Mouse (Mus musculus) limb, embryonic 15.5 days (tissue): ENCODE measurements around the gene Gpr4. TPM values are rescaled to one million over a fixed set of nuclear protein-coding genes. Genes with fewer than 3 reads are reported as not detected.
A peak's percentile ranks its signal among the peaks of the same experiment; 100 is the strongest.

Experiments
- ATAC-seq: fragments of 200-750 bp; cut with Nextera tagmentation; 2 replicates; pipeline ENCODE4 v1.8.0; 2017; ENCODE audit warnings: low read depth, moderate TSS enrichment; ENCODE audit not compliant: insufficient number of reproducible peaks, low FRiP score, low TSS enrichment
- H3K27ac ChIP-seq: fragments of 300-500 bp; sonication (generic); 2 replicates; pipeline ENCODE4 v1.5.1; 2015; ENCODE audit warnings: moderate library complexity, mild to moderate bottlenecking, inconsistent platforms
- H3K27me3 ChIP-seq: fragments of 300-500 bp; sonication (generic); 2 replicates; pipeline ENCODE4 v1.6.1; 2015; ENCODE audit warnings: inconsistent platforms
- H3K36me3 ChIP-seq: fragments of 300-500 bp; sonication (generic); 2 replicates; pipeline ENCODE4 v1.6.1; 2015; ENCODE audit warnings: inconsistent platforms
- H3K4me1 ChIP-seq: fragments of 300-500 bp; sonication (generic); 2 replicates; pipeline ENCODE4 v1.6.1; 2015; ENCODE audit warnings: inconsistent platforms
- H3K4me2 ChIP-seq: fragments of 300-500 bp; sonication (generic); 2 replicates; pipeline ENCODE4 v1.6.1; 2015; ENCODE audit warnings: mild to moderate bottlenecking, inconsistent platforms
- H3K4me3 ChIP-seq: fragments of 300-500 bp; sonication (generic); 2 replicates; pipeline ENCODE4 v1.5.1; 2015; ENCODE audit warnings: mild to moderate bottlenecking, inconsistent platforms
- H3K9ac ChIP-seq: fragments of 300-500 bp; sonication (generic); 2 replicates; pipeline ENCODE4 v1.6.1; 2015; ENCODE audit warnings: inconsistent platforms
- H3K9me3 ChIP-seq: fragments of 300-500 bp; sonication (generic); 2 replicates; pipeline ENCODE4 v1.6.1; 2016; ENCODE audit warnings: inconsistent platforms
- WGBS: fragments of 180-500 bp; shearing (Covaris S2); methylation state at CpG from one replicate; pipeline ENCODE4 v1.1.7; 2015; 5-methylcytosine and 5-hydroxymethylcytosine counted together
- polyA plus RNA-seq: library from polyadenylated mRNA; unstranded; fragments of >200 nt; fragmentation: Nextera tagmentation; extraction: Ambion mirVana; gene quantifications from 2 replicates; pipeline ENCODE4 v1.2.1, GENCODE M21; 2015

The Gpr4 gene
- 2.4 and 3.0 TPM in 2 replicates for polyA plus RNA-seq

- Histone ChIP-seq H3K27me3 (no peaks in the 10 kb centered on the region), H3K36me3 (no peaks in the 10 kb centered on the region), H3K9me3 (no peaks in the 10 kb centered on the region), H3K4me2 (peak within 1 kb of the TSS; percentile 80), H3K4me1 (peaks cover 29% of the 10 kb centered on the region), H3K27ac (no peak within 1 kb of the TSS), H3K4me3 (peak within 1 kb of the TSS; percentile 50), H3K9ac (0 out of 2 replicates have a peak within 1 kb of the TSS, but pooled peaks have one; percentile 15)
- ATAC-seq, result peak; percentile 27; the same call in 1 of the 2 replicates
- WGBS, result 2% methylated on average over 21 of the region's 30 CpGs
Measured at GRCm38 (mm10) chr7:19211996-19212755, at the start of gene Gpr4. TSS of gene Gpr4 (plus strand) at chr7:19212538.

GRCm38 (mm10) chr7:19162928-19163327 is 49.4 kb upstream of the Gpr4 start:
- H3K9ac ChIP-seq, result no peak overlapping the region
- WGBS, result 70% methylated on average over 7 of the region's 7 CpGs
- no peak for ATAC-seq
- H3K9me3 ChIP-seq, result no peaks in the 10 kb centered on the region
- no peaks in the 10 kb centered on the region for H3K36me3 ChIP-seq
- no peak overlapping the region for H3K4me2 ChIP-seq
- peaks cover 38% of the 10 kb centered on the region for H3K4me1 ChIP-seq
- H3K27me3 ChIP-seq, result peaks cover 45% of the 10 kb centered on the region
- H3K27ac ChIP-seq, result no peak overlapping the region
- H3K4me3 ChIP-seq, result no peak overlapping the region

- no peak overlapping the region for H3K27ac ChIP-seq
- H3K9me3 ChIP-seq, result no peaks in the 10 kb centered on the region
- no peaks in the 10 kb centered on the region for H3K36me3 ChIP-seq
- no peak for ATAC-seq
- H3K4me3 ChIP-seq, result no peak overlapping the region
- H3K4me1 ChIP-seq, result peaks cover 38% of the 10 kb centered on the region
- H3K9ac ChIP-seq, result no peak overlapping the region
- 0 out of 2 replicates have a peak overlapping the region, but pooled peaks have one; percentile 21 for H3K4me2 ChIP-seq
- H3K27me3 ChIP-seq, result peaks cover 43% of the 10 kb centered on the region
- 22% methylated on average over 12 of the region's 12 CpGs for WGBS
Measured at GRCm38 (mm10) chr7:19163752-19164151, 48.6 kb upstream of the Gpr4 start.

- H3K27ac ChIP-seq, result no peak overlapping the region
- WGBS, result 4% methylated on average over 6 of the region's 6 CpGs
- no peak overlapping the region for H3K9ac ChIP-seq
- H3K4me2 ChIP-seq, result peak overlapping the region; percentile 21
- peaks cover 39% of the 10 kb centered on the region for H3K27me3 ChIP-seq
- peak; percentile 61 for ATAC-seq
- no peak overlapping the region for H3K4me3 ChIP-seq
- no peaks in the 10 kb centered on the region for H3K36me3 ChIP-seq
- H3K9me3 ChIP-seq, result no peaks in the 10 kb centered on the region
- H3K4me1 ChIP-seq, result peaks cover 37% of the 10 kb centered on the region
Measured at GRCm38 (mm10) chr7:19164189-19164588, 48.1 kb upstream of the Gpr4 start.

GRCm38 (mm10) chr7:19164978-19165377 is 47.4 kb upstream of the Gpr4 start:
- no peak overlapping the region for H3K27ac ChIP-seq
- 0 out of 2 replicates have a peak overlapping the region, but pooled peaks have one; percentile 12 for H3K4me2 ChIP-seq
- H3K4me1 ChIP-seq, result peaks cover 29% of the 10 kb centered on the region
- WGBS, result 2% methylated on average over 13 of the region's 13 CpGs
- no peaks in the 10 kb centered on the region for H3K9me3 ChIP-seq
- no peak overlapping the region for H3K9ac ChIP-seq
- ATAC-seq, result no peak
- no peaks in the 10 kb centered on the region for H3K36me3 ChIP-seq
- H3K27me3 ChIP-seq, result peaks cover 31% of the 10 kb centered on the region
- no peak overlapping the region for H3K4me3 ChIP-seq

- peaks cover 23% of the 10 kb centered on the region for H3K27me3 ChIP-seq
- no peak within 1 kb of the TSS for H3K27ac ChIP-seq
- no peaks in the 10 kb centered on the region for H3K36me3 ChIP-seq
- 0 out of 2 replicates have a peak within 1 kb of the TSS, but pooled peaks have one; percentile 12 for H3K4me2 ChIP-seq
- H3K9ac ChIP-seq, result no peak within 1 kb of the TSS
- no peak for ATAC-seq
- H3K4me3 ChIP-seq, result no peak within 1 kb of the TSS
- H3K4me1 ChIP-seq, result peaks cover 23% of the 10 kb centered on the region
- H3K9me3 ChIP-seq, result no peaks in the 10 kb centered on the region
- WGBS, result 13% methylated on average over 14 of the region's 14 CpGs
Measured at GRCm38 (mm10) chr7:19165656-19166423, 46.5 kb upstream of the Gpr4 start, which contains the start of gene Gipr. TSS of gene Gipr (minus strand) at chr7:19166127.

GRCm38 (mm10) chr7:19166990-19167389 is 45.3 kb upstream of the Gpr4 start:
- no peaks in the 10 kb centered on the region for H3K36me3 ChIP-seq
- H3K4me1 ChIP-seq, result peaks cover 23% of the 10 kb centered on the region
- no peak overlapping the region for H3K4me2 ChIP-seq
- no peak overlapping the region for H3K4me3 ChIP-seq
- H3K9me3 ChIP-seq, result no peaks in the 10 kb centered on the region
- 80% methylated on average over 3 of the region's 3 CpGs for WGBS
- ATAC-seq, result no peak
- H3K27ac ChIP-seq, result no peak overlapping the region
- H3K9ac ChIP-seq, result no peak overlapping the region
- H3K27me3 ChIP-seq, result peaks cover 23% of the 10 kb centered on the region

GRCm38 (mm10) chr7:19169506-19169905 is 42.8 kb upstream of the Gpr4 start:
- no peak overlapping the region for H3K4me3 ChIP-seq
- 63% methylated on average over 10 of the region's 10 CpGs for WGBS
- peaks cover 10% of the 10 kb centered on the region for H3K27me3 ChIP-seq
- no peaks in the 10 kb centered on the region for H3K9me3 ChIP-seq
- H3K4me2 ChIP-seq, result no peak overlapping the region
- no peak for ATAC-seq
- no peaks in the 10 kb centered on the region for H3K36me3 ChIP-seq
- no peak overlapping the region for H3K27ac ChIP-seq
- peaks cover 23% of the 10 kb centered on the region for H3K4me1 ChIP-seq
- H3K9ac ChIP-seq, result no peak overlapping the region

- H3K4me2 ChIP-seq, result no peak overlapping the region
- no peak overlapping the region for H3K9ac ChIP-seq
- H3K27ac ChIP-seq, result 0 out of 2 replicates have a peak overlapping the region, but pooled peaks have one; percentile 18
- no peaks in the 10 kb centered on the region for H3K36me3 ChIP-seq
- ATAC-seq, result no peak
- no peaks in the 10 kb centered on the region for H3K9me3 ChIP-seq
- peaks cover 17% of the 10 kb centered on the region for H3K4me1 ChIP-seq
- WGBS, result 57% methylated on average over 8 of the region's 8 CpGs
- H3K27me3 ChIP-seq, result peaks cover 4% of the 10 kb centered on the region
- no peak overlapping the region for H3K4me3 ChIP-seq
Measured at GRCm38 (mm10) chr7:19170142-19170541, 42.2 kb upstream of the Gpr4 start.

- Histone ChIP-seq H3K27ac (no peak overlapping the region), H3K9ac (no peak overlapping the region)
- WGBS, result 58% methylated on average over 8 of the region's 8 CpGs
Measured at GRCm38 (mm10) chr7:19171831-19172230, 40.5 kb upstream of the Gpr4 start.

GRCm38 (mm10) chr7:19172874-19173273 is 39.5 kb upstream of the Gpr4 start:
- H3K27ac ChIP-seq, result no peak overlapping the region
- WGBS, result 2% methylated on average over 17 of the region's 17 CpGs
- H3K4me1 ChIP-seq, result peaks cover 21% of the 10 kb centered on the region
- no peaks in the 10 kb centered on the region for H3K9me3 ChIP-seq
- peak overlapping the region; percentile 52 for H3K4me2 ChIP-seq
- H3K9ac ChIP-seq, result no peak overlapping the region
- H3K36me3 ChIP-seq, result no peaks in the 10 kb centered on the region
- peak overlapping the region; percentile 33 for H3K4me3 ChIP-seq
- 0 out of 2 replicates have a peak, but pooled peaks have one; percentile 36 for ATAC-seq
- peaks cover 29% of the 10 kb centered on the region for H3K27me3 ChIP-seq

More at GRCm38 (mm10) chr7:19171831-19172230, 40.5 kb upstream of the Gpr4 start:
- Histone ChIP-seq H3K9me3 (no peaks in the 10 kb centered on the region), H3K27me3 (peaks cover 19% of the 10 kb centered on the region), H3K36me3 (no peaks in the 10 kb centered on the region), H3K4me3 (no peak overlapping the region), H3K4me1 (peaks cover 20% of the 10 kb centered on the region), H3K4me2 (no peak overlapping the region)
- ATAC-seq, result no peak
